Mouse (Mus musculus): ENCODE measurements around the gene Dedd. TPM values are rescaled to one million over a fixed set of nuclear protein-coding genes. Genes with fewer than 3 reads are reported as not detected.

Dedd gene
- polyA plus RNA-seq, 1 experiment from 2014 or later, result 55.5 TPM

GRCm38 (mm10) chr1:171285096-171285892 lies 43.7 kb upstream of the Dedd start:
- Histone ChIP-seq H3K4me2 (ENCODE audit: low read length) (no peak overlapping the region), H3K9ac (replicated peaks; ENCODE audit: low read depth, low read length) (no peak overlapping the region), H3K27ac (ENCODE audit: low read length) (no peak overlapping the region), H3K9me3 (ENCODE audit: control insufficient read depth, low read length) (no peaks in the 10 kb centered on the region), H3K4me1 (replicated peaks; ENCODE audit: control insufficient read depth, insufficient read depth, low read length) (peaks cover 36% of the 10 kb centered on the region), H3K36me3 (ENCODE audit: control insufficient read depth, insufficient read depth) (peaks cover 16% of the 10 kb centered on the region; the same call in 1 of the 2 replicates), H3K4me3 (replicated peaks; ENCODE audit: low read length) (no peak overlapping the region), H3K27me3 (replicated peaks; ENCODE audit: control insufficient read depth, insufficient read depth, low read length) (no peaks in the 10 kb centered on the region)
- no peak for ATAC-seq
- 86% methylated on average over 20 of the region's 20 CpGs for WGBS

DNA sequence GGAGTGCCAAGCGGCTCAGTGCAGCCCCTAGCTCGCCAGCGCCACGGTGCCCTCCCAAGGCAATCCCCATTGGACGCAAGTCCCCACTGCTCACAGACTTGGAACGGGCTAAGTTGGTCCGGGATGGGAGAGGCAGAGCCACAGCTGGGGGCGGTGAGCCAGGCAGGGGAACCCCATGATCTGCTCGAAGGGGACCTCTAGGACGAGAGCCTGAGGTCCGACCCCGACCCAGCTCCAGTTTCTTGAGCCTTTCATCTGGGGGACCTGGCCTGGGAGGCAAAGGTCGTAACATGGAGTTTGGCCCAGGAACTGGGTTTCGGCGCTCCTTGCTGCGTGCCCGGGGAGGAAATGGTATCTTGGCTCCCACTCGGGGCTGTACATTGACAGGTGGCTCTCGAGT lies 42.4 kb upstream of the Dedd start:
- H3K36me3 ChIP-seq (ENCODE audit: control insufficient read depth, insufficient read depth), result peaks cover 16% of the 10 kb centered on the region; the same call in 1 of the 2 replicates
- H3K4me1 ChIP-seq (replicated peaks; ENCODE audit: control insufficient read depth, insufficient read depth, low read length), result peaks cover 31% of the 10 kb centered on the region
- no peak overlapping the region for H3K27ac ChIP-seq (ENCODE audit: low read length)
- H3K27me3 ChIP-seq (replicated peaks; ENCODE audit: control insufficient read depth, insufficient read depth, low read length), result no peaks in the 10 kb centered on the region
- ATAC-seq, result no peak
- peak overlapping the region; percentile 80 for H3K4me2 ChIP-seq (ENCODE audit: low read length)
- no peak overlapping the region for H3K9ac ChIP-seq (replicated peaks; ENCODE audit: low read depth, low read length)
- H3K4me3 ChIP-seq (replicated peaks; ENCODE audit: low read length), result peak overlapping the region; percentile 97; the same call in 1 of the 2 replicates
- H3K9me3 ChIP-seq (ENCODE audit: control insufficient read depth, low read length), result no peaks in the 10 kb centered on the region
- WGBS, result 88% methylated on average over 19 of the region's 19 CpGs

DNA sequence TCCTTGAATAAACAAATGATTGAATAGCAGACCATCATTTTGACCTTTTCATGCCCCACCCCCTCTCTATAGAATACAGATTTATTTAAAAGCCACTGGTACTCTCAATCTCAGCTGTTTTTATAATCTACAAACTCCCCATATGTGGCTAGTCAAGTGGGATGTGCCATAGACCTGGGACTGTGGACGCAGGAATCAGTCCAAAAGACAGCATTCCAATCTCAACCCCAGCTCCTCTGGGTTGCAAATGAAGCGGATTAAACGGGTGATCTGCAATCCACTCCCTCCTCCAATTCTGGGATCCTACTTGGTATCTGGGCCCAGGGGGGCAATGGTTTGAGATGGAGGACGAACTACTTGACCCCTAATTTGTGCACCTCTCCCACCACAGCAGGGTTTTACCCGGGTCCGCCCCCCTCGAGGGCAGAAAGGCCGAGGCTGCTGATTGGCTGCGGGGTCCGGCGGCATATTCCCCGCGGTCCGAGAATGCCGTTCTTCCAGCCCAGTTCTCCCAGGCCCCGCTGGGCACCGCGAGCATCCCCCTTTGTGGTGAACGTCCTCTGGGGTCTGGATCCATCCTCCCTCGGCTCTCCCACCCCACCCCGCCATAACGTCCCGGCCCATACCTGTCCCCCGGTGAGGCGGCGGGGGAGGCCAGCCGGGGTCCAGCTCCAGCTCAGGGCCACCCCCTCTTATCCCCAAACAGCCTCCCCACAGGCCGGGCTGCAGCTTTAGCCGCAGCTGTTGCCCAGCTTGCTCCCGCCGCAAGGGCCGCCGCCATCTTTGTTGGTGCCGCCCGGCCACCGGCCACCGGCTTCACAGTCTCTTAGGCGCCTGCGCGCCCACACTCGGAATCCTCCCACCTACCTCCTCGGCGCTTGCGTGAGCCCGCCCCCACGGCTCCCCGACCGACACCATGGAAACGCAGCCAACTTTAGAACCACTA lies 41.5 kb upstream of the Dedd start, which contains the start of gene Usp21:
Usp21 (minus strand) TSS at position 856 of the 946 bp plus-strand sequence.
- peaks cover 25% of the 10 kb centered on the region for H3K4me1 ChIP-seq (replicated peaks; ENCODE audit: control insufficient read depth, insufficient read depth, low read length)
- under 1% methylated on average over 49 of the region's 49 CpGs for WGBS
- H3K9me3 ChIP-seq (ENCODE audit: control insufficient read depth, low read length), result no peaks in the 10 kb centered on the region
- peak; percentile 96 for ATAC-seq
- peak within 1 kb of the TSS; percentile 99 for H3K9ac ChIP-seq (replicated peaks; ENCODE audit: low read depth, low read length)
- H3K4me3 ChIP-seq (replicated peaks; ENCODE audit: low read length), result peak within 1 kb of the TSS; percentile 97
- H3K27ac ChIP-seq (ENCODE audit: low read length), result peak within 1 kb of the TSS; percentile 92
- peak within 1 kb of the TSS; percentile 80 for H3K4me2 ChIP-seq (ENCODE audit: low read length)
- H3K36me3 ChIP-seq (ENCODE audit: control insufficient read depth, insufficient read depth), result peaks cover 15% of the 10 kb centered on the region; the same call in 1 of the 2 replicates
- H3K27me3 ChIP-seq (replicated peaks; ENCODE audit: control insufficient read depth, insufficient read depth, low read length), result no peaks in the 10 kb centered on the region

- Histone ChIP-seq H3K27me3 (replicated peaks; ENCODE audit: control insufficient read depth, insufficient read depth, low read length) (no peaks in the 10 kb centered on the region), H3K36me3 (ENCODE audit: control insufficient read depth, insufficient read depth) (peaks cover 13% of the 10 kb centered on the region; the same call in 1 of the 2 replicates), H3K27ac (ENCODE audit: low read length) (peak overlapping the region; percentile 92), H3K4me1 (replicated peaks; ENCODE audit: control insufficient read depth, insufficient read depth, low read length) (peaks cover 27% of the 10 kb centered on the region), H3K9ac (replicated peaks; ENCODE audit: low read depth, low read length) (no peak overlapping the region), H3K4me3 (replicated peaks; ENCODE audit: low read length) (peak overlapping the region; percentile 97), H3K9me3 (ENCODE audit: control insufficient read depth, low read length) (no peaks in the 10 kb centered on the region), H3K4me2 (ENCODE audit: low read length) (peak overlapping the region; percentile 37; the same call in 1 of the 2 replicates)
- 58% methylated on average over 4 of the region's 4 CpGs for WGBS
- no peak for ATAC-seq
Observed at GRCm38 (mm10) chr1:171288328-171288727, 40.6 kb upstream of the Dedd start.

GRCm38 (mm10) chr1:171293351-171293750 lies 35.6 kb upstream of the Dedd start:
- Histone ChIP-seq H3K4me2 (ENCODE audit: low read length) (peak overlapping the region; percentile 64), H3K9me3 (ENCODE audit: control insufficient read depth, low read length) (no peaks in the 10 kb centered on the region), H3K4me1 (replicated peaks; ENCODE audit: control insufficient read depth, insufficient read depth, low read length) (peaks cover 8% of the 10 kb centered on the region), H3K9ac (replicated peaks; ENCODE audit: low read depth, low read length) (no peak overlapping the region), H3K27ac (ENCODE audit: low read length) (no peak overlapping the region), H3K27me3 (replicated peaks; ENCODE audit: control insufficient read depth, insufficient read depth, low read length) (peaks cover 21% of the 10 kb centered on the region), H3K4me3 (replicated peaks; ENCODE audit: low read length) (no peak overlapping the region), H3K36me3 (ENCODE audit: control insufficient read depth, insufficient read depth) (peaks cover 5% of the 10 kb centered on the region; the same call in 1 of the 2 replicates)
- WGBS, result 89% methylated on average over 3 of the region's 3 CpGs
- no peak for ATAC-seq

DNA sequence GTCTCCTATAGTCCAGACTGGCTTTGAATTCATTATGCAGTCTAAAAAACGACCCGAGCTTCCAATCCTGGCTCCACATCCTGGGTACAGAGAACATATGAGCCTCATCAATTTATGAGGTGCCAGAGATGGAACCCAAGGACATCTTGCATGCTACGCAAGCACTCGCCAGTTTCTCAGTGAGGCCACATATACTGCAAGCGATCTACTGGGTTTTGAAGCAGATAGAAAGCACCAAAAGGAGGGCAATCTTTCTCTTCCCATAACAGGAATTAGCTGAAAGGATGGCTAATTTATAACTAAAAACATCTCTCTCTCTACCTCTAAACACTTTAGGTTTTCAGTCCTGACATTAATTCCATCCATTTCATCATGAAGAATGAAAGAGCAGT lies 35.0 kb upstream of the Dedd start:
- Histone ChIP-seq H3K9me3 (ENCODE audit: control insufficient read depth, low read length) (no peaks in the 10 kb centered on the region), H3K9ac (replicated peaks; ENCODE audit: low read depth, low read length) (peak overlapping the region; percentile 95), H3K27me3 (replicated peaks; ENCODE audit: control insufficient read depth, insufficient read depth, low read length) (peaks cover 21% of the 10 kb centered on the region), H3K4me1 (replicated peaks; ENCODE audit: control insufficient read depth, insufficient read depth, low read length) (peaks cover 7% of the 10 kb centered on the region), H3K4me3 (replicated peaks; ENCODE audit: low read length) (peak overlapping the region; percentile 94), H3K27ac (ENCODE audit: low read length) (peak overlapping the region; percentile 94), H3K4me2 (ENCODE audit: low read length) (peak overlapping the region; percentile 64), H3K36me3 (ENCODE audit: control insufficient read depth, insufficient read depth) (peaks cover 5% of the 10 kb centered on the region; the same call in 1 of the 2 replicates)
- no peak for ATAC-seq
- WGBS, result 40% methylated on average over 5 of the region's 5 CpGs

- peaks cover 21% of the 10 kb centered on the region for H3K27me3 ChIP-seq (replicated peaks; ENCODE audit: control insufficient read depth, insufficient read depth, low read length)
- H3K9ac ChIP-seq (replicated peaks; ENCODE audit: low read depth, low read length), result peak within 1 kb of the TSS; percentile 95
- peak within 1 kb of the TSS; percentile 64 for H3K4me2 ChIP-seq (ENCODE audit: low read length)
- peaks cover 7% of the 10 kb centered on the region for H3K4me1 ChIP-seq (replicated peaks; ENCODE audit: control insufficient read depth, insufficient read depth, low read length)
- peak within 1 kb of the TSS; percentile 94 for H3K27ac ChIP-seq (ENCODE audit: low read length)
- H3K9me3 ChIP-seq (ENCODE audit: control insufficient read depth, low read length), result no peaks in the 10 kb centered on the region
- H3K36me3 ChIP-seq (ENCODE audit: control insufficient read depth, insufficient read depth), result peaks cover 2% of the 10 kb centered on the region; the same call in 1 of the 2 replicates
- under 1% methylated on average over 42 of the region's 42 CpGs for WGBS
- peak within 1 kb of the TSS; percentile 94 for H3K4me3 ChIP-seq (replicated peaks; ENCODE audit: low read length)
- peak; percentile 82 for ATAC-seq
Observed at GRCm38 (mm10) chr1:171294298-171295062, 34.5 kb upstream of the Dedd start, which contains the start of gene Ufc1. Gene Ufc1 (minus strand): TSS chr1:171295024.

DNA sequence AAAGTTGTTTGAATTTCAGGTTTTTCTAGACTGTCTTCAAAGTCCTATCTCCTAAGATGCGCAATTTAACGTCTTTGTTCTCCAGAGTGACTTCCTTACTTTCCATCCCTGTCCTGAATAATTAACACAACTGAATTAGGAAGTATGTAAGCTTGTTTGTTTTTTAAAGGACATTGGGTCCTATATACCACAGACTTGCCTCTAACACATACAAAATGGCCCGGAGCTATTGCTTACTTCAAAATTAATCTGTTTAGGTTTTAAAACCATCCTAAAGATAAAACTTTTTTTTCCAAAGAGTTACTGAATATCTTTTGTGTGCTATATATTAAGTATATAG lies 33.9 kb upstream of the Dedd start:
- ATAC-seq, result peak; percentile 22; the same call in 1 of the 2 replicates
- Histone ChIP-seq H3K4me3 (replicated peaks; ENCODE audit: low read length) (peak overlapping the region; percentile 94), H3K9me3 (ENCODE audit: control insufficient read depth, low read length) (no peaks in the 10 kb centered on the region), H3K27ac (ENCODE audit: low read length) (peak overlapping the region; percentile 94), H3K4me1 (replicated peaks; ENCODE audit: control insufficient read depth, insufficient read depth, low read length) (peaks cover 7% of the 10 kb centered on the region), H3K4me2 (ENCODE audit: low read length) (peak overlapping the region; percentile 64), H3K36me3 (ENCODE audit: control insufficient read depth, insufficient read depth) (no peaks in the 10 kb centered on the region), H3K27me3 (replicated peaks; ENCODE audit: control insufficient read depth, insufficient read depth, low read length) (peaks cover 21% of the 10 kb centered on the region), H3K9ac (replicated peaks; ENCODE audit: low read depth, low read length) (peak overlapping the region; percentile 95)
- WGBS, result 14% methylated on average over 3 of the region's 3 CpGs

Measured in forebrain, embryonic 16.5 days (tissue).